Mouse (Mus musculus) heart, embryonic 12.5 days (tissue): ENCODE measurements around the gene Tmc7. TPM values are rescaled to one million over a fixed set of nuclear protein-coding genes. Genes with fewer than 3 reads are reported as not detected.

ENCODE experiments used
- ATAC-seq: fragments of 200-750 bp; cut with Nextera tagmentation; 2 replicates; pipeline ENCODE4 v1.8.0; 2017; ENCODE audit warnings: moderate TSS enrichment, moderate library complexity; ENCODE audit not compliant: insufficient number of reproducible peaks, low FRiP score
- H3K27ac ChIP-seq: fragments of 300-500 bp; sonication (generic); 2 replicates; pipeline ENCODE4 v1.5.1; 2016; ENCODE audit warnings: mild to moderate bottlenecking, moderate library complexity; ENCODE audit not compliant: poor library complexity, severe bottlenecking
- H3K27me3 ChIP-seq: fragments of 300-500 bp; sonication (generic); replicated peaks from 2 replicates; pipeline ENCODE4 v1.6.1; 2016; ENCODE audit warnings: mild to moderate bottlenecking, moderate library complexity
- H3K36me3 ChIP-seq: fragments of 300-500 bp; sonication (generic); 2 replicates; pipeline ENCODE4 v1.6.1; 2016; ENCODE audit warnings: mild to moderate bottlenecking, moderate library complexity
- H3K4me1 ChIP-seq: fragments of 300-500 bp; sonication (generic); replicated peaks from 2 replicates; pipeline ENCODE4 v1.6.1; 2016; ENCODE audit warnings: mild to moderate bottlenecking
- H3K4me2 ChIP-seq: fragments of 300-500 bp; sonication (generic); 2 replicates; pipeline ENCODE4 v1.6.1; 2016; ENCODE audit warnings: mild to moderate bottlenecking, moderate library complexity
- H3K4me3 ChIP-seq: fragments of 300-500 bp; sonication (generic); 2 replicates; pipeline ENCODE4 v1.5.1; 2016; ENCODE audit warnings: mild to moderate bottlenecking
- H3K9ac ChIP-seq: fragments of 300-500 bp; sonication (generic); 2 replicates; pipeline ENCODE4 v1.6.1; 2016; ENCODE audit warnings: mild to moderate bottlenecking, moderate library complexity
- H3K9me3 ChIP-seq: fragments of 300-500 bp; sonication (generic); replicated peaks from 2 replicates; pipeline ENCODE4 v1.6.1; 2016; ENCODE audit warnings: mild to moderate bottlenecking, moderate library complexity
- WGBS: fragments of 180-500 bp; shearing (Covaris S2); methylation state at CpG from one replicate; pipeline ENCODE4 v1.1.7; 2016; 5-methylcytosine and 5-hydroxymethylcytosine counted together
- polyA plus RNA-seq: library from polyadenylated mRNA; unstranded; fragments of >200 nt; fragmentation: Nextera tagmentation; extraction: Ambion mirVana; gene quantifications from 2 replicates; pipeline ENCODE4 v1.2.1, GENCODE M21; 2016

The Tmc7 gene
- polyA plus RNA-seq, 1 experiment from 2014 or later: 2.4 TPM

DNA sequence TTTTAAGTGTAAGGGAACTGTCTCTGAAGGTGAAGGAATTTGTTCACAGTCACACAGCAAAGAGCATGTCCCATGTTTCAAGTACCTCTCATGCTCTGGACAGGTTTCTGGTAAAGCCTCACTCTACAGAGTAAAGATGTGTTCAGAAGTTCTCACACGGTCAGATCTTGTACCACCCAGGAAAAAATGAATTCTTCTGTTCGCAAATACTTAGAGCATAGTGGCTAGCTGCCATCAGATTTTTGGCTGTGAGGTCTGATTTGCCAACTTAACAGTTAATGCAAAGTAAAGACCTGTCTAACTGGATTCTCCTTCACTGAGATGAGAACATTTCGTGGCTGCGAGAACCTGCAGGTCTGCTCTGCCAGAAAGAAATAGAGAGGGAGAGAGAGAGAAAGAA is 49.5 kb downstream of the Tmc7 start:
- no peak for ATAC-seq
- Histone ChIP-seq H3K9ac (no peak overlapping the region), H3K4me2 (no peak overlapping the region), H3K9me3 (no peaks in the 10 kb centered on the region), H3K4me1 (no peaks in the 10 kb centered on the region), H3K36me3 (no peaks in the 10 kb centered on the region), H3K27me3 (no peaks in the 10 kb centered on the region), H3K27ac (no peak overlapping the region), H3K4me3 (no peak overlapping the region)
- 84% methylated on average over 4 of the region's 4 CpGs for WGBS

GRCm38 (mm10) chr7:118534326-118534725 is 50.2 kb downstream of the Tmc7 start:
- no peak overlapping the region for H3K4me3 ChIP-seq
- no peaks in the 10 kb centered on the region for H3K9me3 ChIP-seq
- no peak overlapping the region for H3K4me2 ChIP-seq
- ATAC-seq: no peak
- no peak overlapping the region for H3K9ac ChIP-seq
- no peaks in the 10 kb centered on the region for H3K27me3 ChIP-seq
- no peak overlapping the region for H3K27ac ChIP-seq
- no peaks in the 10 kb centered on the region for H3K4me1 ChIP-seq
- WGBS: 75% methylated on average over 3 of the region's 3 CpGs
- peaks cover 2% of the 10 kb centered on the region for H3K36me3 ChIP-seq

DNA sequence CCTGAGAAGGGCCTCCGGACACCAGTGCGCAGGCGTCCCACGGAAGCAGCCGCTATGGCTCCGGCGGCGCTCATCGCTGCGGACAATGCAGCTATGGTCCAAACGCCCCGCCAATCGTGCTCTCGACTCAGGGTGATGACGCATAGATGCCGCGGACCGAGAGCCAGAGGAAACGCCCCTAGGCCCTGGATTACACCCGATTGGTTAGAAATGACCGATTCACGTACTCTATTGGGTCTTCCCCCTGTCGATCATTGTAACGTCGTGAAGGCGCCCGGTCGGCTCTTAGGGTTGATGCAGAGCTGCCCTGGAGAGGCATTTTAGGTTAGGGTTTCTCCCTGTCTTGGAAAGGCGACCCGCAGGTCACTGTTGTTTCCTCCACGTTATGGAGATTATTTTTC is 51.4 kb downstream of the Tmc7 start, which contains the start of gene Coq7:
Gene Coq7, minus strand, starts transcription at position 179 of the 401 bp plus-strand sequence.
- Histone ChIP-seq H3K27me3 (no peaks in the 10 kb centered on the region), H3K9ac (peak within 1 kb of the TSS; percentile 81), H3K4me2 (peak within 1 kb of the TSS; percentile 69), H3K4me1 (no peaks in the 10 kb centered on the region), H3K4me3 (peak within 1 kb of the TSS; percentile 78), H3K36me3 (peaks cover 12% of the 10 kb centered on the region), H3K27ac (peak within 1 kb of the TSS; percentile 98), H3K9me3 (no peaks in the 10 kb centered on the region)
- peak; percentile 99 for ATAC-seq
- 0% methylated on average over 31 of the region's 31 CpGs for WGBS

GRCm38 (mm10) chr7:118532519-118533177 is 51.9 kb downstream of the Tmc7 start:
- Histone ChIP-seq H3K4me1 (no peaks in the 10 kb centered on the region), H3K9ac (peak overlapping the region; percentile 81), H3K36me3 (peaks cover 17% of the 10 kb centered on the region), H3K9me3 (no peaks in the 10 kb centered on the region), H3K4me2 (peak overlapping the region; percentile 69), H3K27ac (peak overlapping the region; percentile 98), H3K4me3 (peak overlapping the region; percentile 78), H3K27me3 (no peaks in the 10 kb centered on the region)
- ATAC-seq: peak; percentile 96
- WGBS: under 1% methylated on average over 36 of the region's 36 CpGs

DNA sequence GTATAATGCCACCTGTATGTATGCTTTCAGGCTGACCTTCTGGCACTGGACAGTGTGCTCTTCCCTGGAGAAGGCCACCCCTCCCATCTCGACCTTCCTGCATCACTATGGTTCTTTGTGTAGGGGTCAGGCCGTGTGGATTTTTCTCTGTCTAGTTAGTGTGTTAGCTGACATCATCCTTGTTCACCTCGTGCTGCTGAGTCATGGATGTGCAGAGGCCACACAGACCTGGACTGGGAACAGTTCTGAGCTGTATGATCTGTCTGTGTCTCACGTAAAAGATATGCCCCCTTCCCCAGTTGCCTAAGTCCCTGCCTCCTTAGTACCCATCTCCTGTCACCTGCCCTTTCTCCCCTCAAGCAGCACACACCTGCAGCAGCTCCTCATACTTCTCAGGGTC is 57.6 kb downstream of the Tmc7 start:
- no peak overlapping the region for H3K9ac ChIP-seq
- no peak overlapping the region for H3K27ac ChIP-seq
- H3K36me3 ChIP-seq: peaks cover 63% of the 10 kb centered on the region
- no peak overlapping the region for H3K4me2 ChIP-seq
- no peak overlapping the region for H3K4me3 ChIP-seq
- WGBS: 82% methylated on average over 4 of the region's 4 CpGs
- no peaks in the 10 kb centered on the region for H3K9me3 ChIP-seq
- no peaks in the 10 kb centered on the region for H3K27me3 ChIP-seq
- H3K4me1 ChIP-seq: no peaks in the 10 kb centered on the region
- no peak for ATAC-seq

GRCm38 (mm10) chr7:118522077-118522476 is 62.5 kb downstream of the Tmc7 start:
- no peak overlapping the region for H3K27ac ChIP-seq
- H3K4me2 ChIP-seq: no peak overlapping the region
- H3K9ac ChIP-seq: no peak overlapping the region
- H3K4me1 ChIP-seq: 0 out of 2 replicates have a peak, but pooled peaks cover 3% of the 10 kb centered on the region
- WGBS: 54% methylated on average over 5 of the region's 5 CpGs
- ATAC-seq: no peak
- H3K4me3 ChIP-seq: no peak overlapping the region
- H3K27me3 ChIP-seq: peaks cover 9% of the 10 kb centered on the region; the same call in 1 of the 2 replicates
- no peaks in the 10 kb centered on the region for H3K9me3 ChIP-seq
- H3K36me3 ChIP-seq: peaks cover 41% of the 10 kb centered on the region

DNA sequence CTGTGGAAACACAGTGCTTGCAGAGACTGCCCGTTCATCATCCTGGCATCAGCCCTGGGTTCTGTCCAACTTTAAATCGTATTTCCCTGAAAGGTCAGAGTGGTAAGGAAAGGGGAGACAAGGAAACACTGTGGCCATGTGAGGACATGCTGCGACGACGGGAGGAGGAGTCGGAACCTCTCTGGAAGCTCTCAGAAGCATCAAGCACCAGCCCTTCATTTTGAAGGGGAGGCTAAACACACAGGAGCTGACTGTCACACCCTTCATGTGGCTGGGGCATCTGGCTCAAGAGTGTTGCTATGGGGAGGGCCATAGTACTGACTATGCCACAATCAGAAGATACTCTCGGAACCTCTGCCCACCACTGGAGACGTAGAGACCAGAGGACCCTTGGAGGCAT is 64.9 kb downstream of the Tmc7 start:
- WGBS: 72% methylated on average over 8 of the region's 8 CpGs
- Histone ChIP-seq H3K4me2 (no peak overlapping the region), H3K4me3 (no peak overlapping the region), H3K9me3 (0 out of 2 replicates have a peak, but pooled peaks cover 3% of the 10 kb centered on the region), H3K4me1 (0 out of 2 replicates have a peak, but pooled peaks cover 3% of the 10 kb centered on the region), H3K27me3 (peaks cover 9% of the 10 kb centered on the region; the same call in 1 of the 2 replicates), H3K9ac (no peak overlapping the region), H3K27ac (no peak overlapping the region), H3K36me3 (peaks cover 18% of the 10 kb centered on the region)
- ATAC-seq: no peak

GRCm38 (mm10) chr7:118518687-118519086 is 65.8 kb downstream of the Tmc7 start:
- Histone ChIP-seq H3K4me1 (peaks cover 4% of the 10 kb centered on the region), H3K9me3 (0 out of 2 replicates have a peak, but pooled peaks cover 3% of the 10 kb centered on the region), H3K9ac (no peak overlapping the region), H3K36me3 (peaks cover 13% of the 10 kb centered on the region), H3K4me2 (no peak overlapping the region), H3K27me3 (peaks cover 9% of the 10 kb centered on the region; the same call in 1 of the 2 replicates), H3K4me3 (no peak overlapping the region), H3K27ac (no peak overlapping the region)
- 3% methylated on average over 18 of the region's 18 CpGs for WGBS
- peak; percentile 56; the same call in 1 of the 2 replicates for ATAC-seq

- H3K9ac ChIP-seq: no peak overlapping the region
- peaks cover 13% of the 10 kb centered on the region for H3K4me1 ChIP-seq
- H3K36me3 ChIP-seq: peaks cover 4% of the 10 kb centered on the region
- no peak overlapping the region for H3K4me3 ChIP-seq
- no peak for ATAC-seq
- no peak overlapping the region for H3K27ac ChIP-seq
- H3K27me3 ChIP-seq: peaks cover 9% of the 10 kb centered on the region; the same call in 1 of the 2 replicates
- H3K4me2 ChIP-seq: no peak overlapping the region
- 53% methylated on average over 2 of the region's 2 CpGs for WGBS
- H3K9me3 ChIP-seq: 0 out of 2 replicates have a peak, but pooled peaks cover 3% of the 10 kb centered on the region
These were observed 66.7 kb downstream of the Tmc7 start for GRCm38 (mm10) chr7:118517819-118518218.

DNA sequence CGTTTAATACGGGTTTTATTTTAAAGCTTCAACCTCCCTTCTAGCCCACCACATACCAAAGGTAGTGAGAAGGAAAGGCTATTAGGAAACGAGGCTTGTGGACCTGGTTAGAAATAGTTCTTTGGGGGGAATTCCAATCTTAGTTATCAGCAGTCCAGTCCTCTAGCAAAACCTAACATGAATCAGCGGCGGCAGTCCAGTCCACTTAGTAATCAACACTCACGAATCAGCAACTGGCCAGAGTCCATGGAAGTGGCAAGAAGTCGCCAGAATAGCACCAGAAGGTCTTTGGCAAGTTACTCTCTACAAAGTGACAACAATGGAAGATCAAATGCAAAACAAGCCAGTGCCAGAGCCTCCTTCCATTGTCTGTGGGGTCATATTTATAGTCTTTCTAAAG is 76.0 kb downstream of the Tmc7 start:
- Histone ChIP-seq H3K4me3 (no peak overlapping the region), H3K27me3 (peaks cover 11% of the 10 kb centered on the region; the same call in 1 of the 2 replicates), H3K4me1 (peaks cover 15% of the 10 kb centered on the region), H3K36me3 (no peaks in the 10 kb centered on the region), H3K9me3 (no peaks in the 10 kb centered on the region), H3K27ac (no peak overlapping the region), H3K4me2 (no peak overlapping the region), H3K9ac (no peak overlapping the region)
- 29% methylated on average over 7 of the region's 7 CpGs for WGBS
- ATAC-seq: no peak

- peaks cover 6% of the 10 kb centered on the region; the same call in 1 of the 2 replicates for H3K4me1 ChIP-seq
- no peak overlapping the region for H3K9ac ChIP-seq
- no peak overlapping the region for H3K27ac ChIP-seq
- peaks cover 13% of the 10 kb centered on the region for H3K27me3 ChIP-seq
- H3K9me3 ChIP-seq: no peaks in the 10 kb centered on the region
- H3K36me3 ChIP-seq: no peaks in the 10 kb centered on the region
- H3K4me3 ChIP-seq: no peak overlapping the region
- H3K4me2 ChIP-seq: no peak overlapping the region
- no peak for ATAC-seq
- 68% methylated on average over 4 of the region's 4 CpGs for WGBS
These were observed 80.7 kb downstream of the Tmc7 start for GRCm38 (mm10) chr7:118503844-118504243.
